Mouse (Mus musculus): Measurements from ENCODE around the gene Pdzd7.

Pdzd7 gene

DNA sequence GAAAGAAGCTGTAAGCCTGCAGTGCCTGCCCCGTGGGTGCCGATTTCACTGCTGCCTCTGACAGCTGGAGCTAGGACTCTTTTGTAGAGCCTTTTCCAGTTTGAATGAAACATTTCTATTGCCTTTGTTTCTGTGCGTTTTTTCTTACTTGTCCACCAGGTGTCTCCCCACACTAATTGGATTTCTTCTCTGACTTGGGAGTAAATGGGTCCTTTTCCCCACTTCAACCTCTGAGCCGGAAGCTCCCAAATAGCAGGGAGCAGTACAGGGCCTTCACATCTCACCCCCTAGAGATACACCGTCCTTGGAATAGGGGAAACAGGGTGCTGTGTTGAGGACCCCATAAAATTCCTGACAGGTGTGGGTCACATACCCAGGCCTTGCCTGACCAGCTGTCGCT, 32.9 kb downstream of the Pdzd7 start:
- no peak for DNase-seq (ENCODE audit: low spot score in 2 of 2)

GRCm38 (mm10) chr19:45012219-45012618, 33.3 kb downstream of the Pdzd7 start:
- no peak for DNase-seq (ENCODE audit: low spot score in 2 of 2)

GRCm38 (mm10) chr19:45010646-45011045, 34.9 kb downstream of the Pdzd7 start:
- no peak for DNase-seq (ENCODE audit: low spot score in 2 of 2)

GRCm38 (mm10) chr19:45007425-45008191, 37.9 kb downstream of the Pdzd7 start:
- DNase-seq (ENCODE audit: low spot score in 2 of 2): no peak

DNA sequence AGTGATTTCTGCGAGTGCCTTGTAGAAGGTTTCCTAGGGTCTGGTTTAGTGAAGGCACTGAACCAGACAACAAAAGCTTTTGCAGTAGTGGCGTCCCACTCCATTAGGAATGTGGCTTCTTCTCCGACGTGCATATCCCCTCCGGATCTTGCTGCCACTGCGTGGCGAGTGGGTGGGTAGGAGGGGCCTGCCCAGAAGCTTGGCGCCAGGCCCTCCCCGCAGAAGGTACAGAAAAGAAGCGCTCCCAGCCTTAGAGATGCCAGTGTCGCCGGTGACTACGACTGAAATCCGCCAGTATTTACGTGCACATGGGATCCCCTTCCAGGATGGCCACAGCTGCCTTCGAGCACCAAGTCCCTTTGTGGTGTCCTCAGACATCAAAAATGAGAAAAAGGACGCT, 38.5 kb downstream of the Pdzd7 start:
- DNase-seq (ENCODE audit: low spot score in 2 of 2): no peak

DNA sequence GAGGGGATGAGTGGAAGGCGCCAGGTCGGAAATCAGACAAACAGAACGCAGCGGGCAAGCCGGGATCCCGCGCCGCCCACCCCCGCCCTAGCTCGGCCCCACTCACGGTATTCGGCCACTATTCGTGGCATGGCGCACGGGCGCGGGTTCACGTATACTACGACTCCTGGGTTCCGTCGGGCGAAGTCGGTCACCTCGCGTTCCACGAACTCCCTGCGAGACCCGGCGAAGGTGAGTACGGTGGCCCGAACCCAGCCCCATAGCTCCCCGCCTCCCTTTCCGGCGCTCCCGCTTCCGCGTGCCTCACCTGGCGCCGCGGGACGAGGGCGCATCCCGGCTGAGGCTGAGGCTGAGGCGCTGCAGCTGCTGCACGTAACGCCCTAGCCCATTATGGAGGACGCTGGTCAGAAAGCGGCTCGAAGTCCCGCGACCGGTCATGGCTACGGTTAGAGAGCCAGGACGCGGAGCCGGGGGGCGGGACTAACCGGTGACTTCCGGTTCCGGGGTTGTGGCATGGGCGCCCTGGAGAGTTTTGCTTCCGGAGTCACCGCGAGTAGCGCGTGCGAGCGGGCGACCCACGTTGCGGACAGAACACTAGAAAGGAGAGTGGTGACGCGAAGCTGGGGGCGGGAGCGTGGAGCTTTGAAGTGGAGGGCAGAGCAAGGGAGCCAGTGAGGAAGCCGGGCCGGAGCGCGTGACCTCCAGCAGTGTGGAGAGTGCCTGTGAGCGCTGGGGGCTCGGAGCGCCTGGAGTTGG, 39.4 kb downstream of the Pdzd7 start, which contains the start of gene Mrpl43:
Mrpl43 (minus strand) TSS at position 486 of the 756 bp plus-strand sequence.
- peak; percentile 97 to 98 for DNase-seq (ENCODE audit: low spot score in 2 of 2)

- DNase-seq (ENCODE audit: low spot score in 2 of 2): no peak
Observed at GRCm38 (mm10) chr19:45005444-45005843, 40.1 kb downstream of the Pdzd7 start, which contains the start of gene Twnk. Gene Twnk, plus strand, starts transcription at chr19:45005663.

- DNase-seq (ENCODE audit: low spot score in 2 of 2): no peak
Observed at GRCm38 (mm10) chr19:45003740-45004516, 41.6 kb downstream of the Pdzd7 start.

GRCm38 (mm10) chr19:45002301-45002700, 43.2 kb downstream of the Pdzd7 start:
- DNase-seq (ENCODE audit: low spot score in 2 of 2): peak in 1 of 2 experiments; percentile 27

GRCm38 (mm10) chr19:44999647-45000046, 45.9 kb downstream of the Pdzd7 start:
- DNase-seq (ENCODE audit: low spot score in 2 of 2): no peak

DNA sequence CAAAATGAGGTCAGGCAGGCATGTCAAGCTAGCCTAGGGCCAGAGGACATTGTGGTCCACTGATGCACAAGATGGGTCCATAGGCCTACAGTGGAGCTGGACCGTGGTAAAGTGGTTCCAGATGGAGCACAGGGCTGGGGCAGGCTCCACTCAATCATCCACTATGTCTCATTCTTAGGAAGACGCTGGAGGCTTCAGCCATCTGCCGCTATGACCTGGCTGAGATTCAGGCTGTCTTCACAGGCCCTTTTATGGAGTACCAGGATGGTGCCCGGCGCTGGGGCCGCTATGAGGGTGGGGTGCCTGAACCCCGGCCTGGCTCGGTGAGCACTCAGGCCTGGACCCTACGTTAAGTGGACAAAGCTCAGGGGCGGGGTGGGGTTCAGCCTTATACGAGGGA, 47.7 kb downstream of the Pdzd7 start:
- DNase-seq (ENCODE audit: low spot score in 2 of 2): peak in 1 of 2 experiments; percentile 30

DNA sequence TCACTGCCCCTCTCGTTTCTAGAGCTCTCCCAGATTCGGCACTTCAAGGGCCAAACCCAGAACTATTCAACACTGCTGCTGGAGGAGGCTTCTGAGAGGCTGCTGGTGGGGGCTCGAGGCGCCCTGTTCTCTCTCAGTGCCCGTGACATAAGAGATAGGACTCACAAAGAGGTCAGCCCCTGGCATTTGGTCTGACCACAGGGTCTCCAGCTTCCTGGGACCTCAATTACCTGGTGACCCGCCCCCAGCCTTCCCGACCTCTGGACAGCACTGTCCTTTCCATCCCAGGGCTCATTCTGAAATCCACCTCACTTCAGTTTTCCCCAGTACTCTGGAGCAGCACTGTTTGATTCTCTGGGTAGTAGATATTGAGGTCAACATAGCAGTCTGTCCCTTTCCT, 52.8 kb downstream of the Pdzd7 start:
- peak in 1 of 2 experiments; percentile 29 for DNase-seq (ENCODE audit: low spot score in 2 of 2)

DNA sequence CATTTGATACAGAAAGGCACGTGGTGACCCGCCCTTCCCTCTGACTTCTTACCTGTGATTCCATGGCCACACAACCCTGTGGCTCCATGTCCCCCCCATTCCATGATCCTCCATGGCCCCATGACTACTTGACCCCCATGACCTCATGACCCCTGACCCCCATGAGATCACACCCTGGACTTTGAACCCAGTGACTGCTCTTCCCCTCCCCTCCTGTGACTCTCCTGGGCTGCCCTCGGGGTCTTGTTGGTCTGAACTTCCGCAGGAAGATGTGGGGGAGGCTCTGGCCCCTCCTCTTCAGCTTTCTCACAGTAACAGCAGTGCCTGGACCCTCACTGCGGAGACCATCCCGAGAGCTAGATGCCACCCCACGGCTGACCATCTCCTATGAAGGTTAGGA, 53.3 kb downstream of the Pdzd7 start:
- DNase-seq (ENCODE audit: low spot score in 2 of 2): peak in 1 of 2 experiments; percentile 42

GRCm38 (mm10) chr19:44991031-44991430, 54.5 kb downstream of the Pdzd7 start:
- DNase-seq (ENCODE audit: low spot score in 2 of 2): peak in 1 of 2 experiments; percentile 27

GRCm38 (mm10) chr19:44989567-44990495, 55.7 kb downstream of the Pdzd7 start:
- peak in 1 of 2 experiments; percentile 44 for DNase-seq (ENCODE audit: low spot score in 2 of 2)

GRCm38 (mm10) chr19:44988831-44989566, 56.5 kb downstream of the Pdzd7 start, which contains the start of gene Sema4g:
Gene Sema4g, plus strand, starts transcription at chr19:44989101.
- DNase-seq (ENCODE audit: low spot score in 2 of 2): peak; percentile 65 to 70

DNA sequence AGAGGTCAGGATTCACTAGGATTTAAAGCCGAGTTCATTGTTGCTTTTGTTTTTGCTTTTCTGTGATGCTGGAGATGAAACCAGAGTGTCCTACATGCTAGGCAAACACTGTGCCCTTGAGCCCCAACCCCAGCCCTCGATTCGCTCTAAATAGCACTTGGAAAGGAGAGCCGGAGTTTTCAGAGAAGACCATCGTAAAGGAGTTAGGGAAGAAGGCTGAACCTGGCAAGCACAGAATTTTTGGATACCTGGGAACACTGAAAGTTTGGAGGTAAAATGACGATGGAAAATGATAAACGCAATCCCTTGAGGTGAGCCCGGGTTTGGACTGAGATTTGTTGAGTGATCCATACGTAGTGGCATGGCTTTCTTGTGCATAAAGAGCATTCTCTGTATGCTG, 57.2 kb downstream of the Pdzd7 start:
- DNase-seq (ENCODE audit: low spot score in 2 of 2): peak in 1 of 2 experiments; percentile 29

- DNase-seq (ENCODE audit: low spot score in 2 of 2): peak; percentile 61 to 71
Observed at GRCm38 (mm10) chr19:44987851-44988250, 57.7 kb downstream of the Pdzd7 start.

- DNase-seq (ENCODE audit: low spot score in 2 of 2): peak in 1 of 2 experiments; percentile 50
Observed at GRCm38 (mm10) chr19:44987004-44987403, 58.5 kb downstream of the Pdzd7 start.

All from right cerebral cortex, postnatal 10 days (tissue).